Mouse (Mus musculus) thymus, adult 2 months (tissue): ENCODE measurements at regions not wholly inside any gene's neighbourhood (a gene's known extent, or its start where the extent isn't known, plus 50 kb on each side); places are given as distances from the start of the nearest gene placed in this dataset.

ENCODE experiments used
- DNase-seq: peaks from one replicate; pipeline ENCODE4 v3.0.0; 2021
- H3K27ac ChIP-seq: fragments of 200-500 bp; 2 replicates; pipeline ENCODE4 v1.5.1; 2012; ENCODE audit warnings: low read length, control low read depth; ENCODE audit not compliant: control insufficient read depth, insufficient read depth
- H3K27me3 ChIP-seq: fragments of 200-500 bp; 2 replicates; pipeline ENCODE4 v1.6.1; 2012; ENCODE audit warnings: mild to moderate bottlenecking, low read length, moderate library complexity, mixed read lengths; ENCODE audit not compliant: control insufficient read depth, insufficient read depth
- H3K36me3 ChIP-seq: fragments of 200-500 bp; 2 replicates; pipeline ENCODE4 v1.6.1; 2012; ENCODE audit warnings: mild to moderate bottlenecking, low read length, moderate library complexity; ENCODE audit not compliant: control insufficient read depth, insufficient read depth
- H3K4me1 ChIP-seq: fragments of 200-500 bp; replicated peaks from 2 replicates; pipeline ENCODE4 v1.6.1; 2012; ENCODE audit warnings: low read length; ENCODE audit not compliant: control insufficient read depth, insufficient read depth
- H3K4me3 ChIP-seq: fragments of 200-500 bp; 2 replicates; pipeline ENCODE4 v1.5.1; 2012; ENCODE audit warnings: mild to moderate bottlenecking, low read length, control low read depth, moderate library complexity; ENCODE audit not compliant: control insufficient read depth, insufficient read depth
- CTCF ChIP-seq: fragments of 200-500 bp; IDR thresholded peaks from 2 replicates; pipeline ENCODE4 v1.5.1; 2012; ENCODE audit warnings: mild to moderate bottlenecking, control low read depth, low read length, moderate library complexity, borderline replicate concordance; ENCODE audit not compliant: control insufficient read depth, poor library complexity, insufficient read depth; ENCODE audit errors: extremely low read depth
- POLR2A ChIP-seq: fragments of 200-500 bp; IDR thresholded peaks from 2 replicates; pipeline ENCODE4 v1.6.1; 2012; ENCODE audit warnings: mild to moderate bottlenecking, low read length, control low read depth, moderate library complexity; ENCODE audit not compliant: control insufficient read depth, poor library complexity, insufficient read depth; ENCODE audit errors: extremely low read depth
- WGBS: fragments of 180-500 bp; shearing (Covaris S2); methylation state at CpG from one replicate; pipeline ENCODE4 v1.1.7; 2018; 5-methylcytosine and 5-hydroxymethylcytosine counted together

DNA sequence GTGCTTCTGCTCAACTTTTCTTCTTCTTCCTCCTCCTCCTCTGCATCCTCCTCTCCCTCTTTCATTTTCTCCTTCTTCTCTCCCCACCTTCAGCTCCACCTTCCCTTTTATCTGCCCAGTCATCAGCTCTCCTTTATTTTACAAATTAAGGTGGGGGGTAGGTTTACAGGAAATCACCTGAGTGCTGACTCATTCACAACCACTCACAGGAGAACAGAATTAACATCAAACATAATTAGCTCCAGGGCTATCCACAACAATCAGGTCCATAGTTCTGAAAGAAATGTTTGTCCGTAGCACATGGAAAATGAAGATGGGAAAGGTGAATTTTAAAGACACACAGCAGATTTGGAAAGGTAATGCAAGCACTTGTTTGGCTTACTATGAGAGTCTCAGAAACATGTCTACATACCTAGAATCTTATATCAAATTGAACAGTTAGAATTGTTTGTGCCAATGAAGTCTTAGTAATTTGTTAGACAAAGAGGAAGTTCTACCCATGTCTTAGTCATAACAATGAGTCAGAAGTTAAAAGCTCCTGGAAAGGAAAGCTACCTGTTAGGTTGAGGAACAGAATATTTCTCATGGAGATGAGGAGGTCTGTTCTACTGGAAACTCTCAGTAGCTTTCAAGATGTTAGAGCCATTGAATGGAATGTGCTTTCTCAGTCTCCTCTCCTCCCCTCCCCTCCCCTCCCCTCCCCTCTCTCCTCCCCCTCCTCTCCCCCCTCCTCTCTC is 108.8 kb upstream of the Tgfbr2 start:
- WGBS: 88% methylated on average over 1 of the region's 1 CpGs
- no peaks in the 10 kb centered on the region for H3K27me3 ChIP-seq
- no peak overlapping the region for H3K27ac ChIP-seq
- H3K4me3 ChIP-seq: no peak overlapping the region
- H3K4me1 ChIP-seq: no peaks in the 10 kb centered on the region
- DNase-seq: no peak
- H3K36me3 ChIP-seq: no peaks in the 10 kb centered on the region
- TF ChIP-seq POLR2A (no peak), CTCF (no peak)

DNA sequence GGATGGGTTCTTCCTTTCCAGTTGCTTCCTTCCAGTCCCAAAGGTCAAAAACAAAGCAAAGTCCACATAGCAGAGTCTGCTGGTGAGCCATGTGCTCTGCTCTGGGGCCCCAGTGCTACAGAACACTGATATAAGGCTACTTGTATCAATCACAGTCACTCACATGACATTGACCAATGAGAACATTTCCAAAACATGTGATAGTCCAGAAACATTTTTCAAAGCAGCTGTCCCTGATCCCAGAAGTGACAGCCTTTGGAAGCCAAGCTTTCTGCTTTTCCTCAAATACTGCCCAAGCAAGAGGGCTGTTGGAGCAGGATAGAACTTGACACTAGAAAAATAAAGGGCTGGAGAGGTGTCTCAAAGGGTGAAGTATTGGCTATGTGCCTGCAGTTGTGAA is 106.5 kb upstream of the Tgfbr2 start:
- no peak for TF ChIP-seq CTCF
- TF ChIP-seq POLR2A: no peak
- H3K4me3 ChIP-seq: no peak overlapping the region
- no peaks in the 10 kb centered on the region for H3K36me3 ChIP-seq
- no peak for DNase-seq
- H3K27me3 ChIP-seq: no peaks in the 10 kb centered on the region
- H3K27ac ChIP-seq: no peak overlapping the region
- no peaks in the 10 kb centered on the region for H3K4me1 ChIP-seq

DNA sequence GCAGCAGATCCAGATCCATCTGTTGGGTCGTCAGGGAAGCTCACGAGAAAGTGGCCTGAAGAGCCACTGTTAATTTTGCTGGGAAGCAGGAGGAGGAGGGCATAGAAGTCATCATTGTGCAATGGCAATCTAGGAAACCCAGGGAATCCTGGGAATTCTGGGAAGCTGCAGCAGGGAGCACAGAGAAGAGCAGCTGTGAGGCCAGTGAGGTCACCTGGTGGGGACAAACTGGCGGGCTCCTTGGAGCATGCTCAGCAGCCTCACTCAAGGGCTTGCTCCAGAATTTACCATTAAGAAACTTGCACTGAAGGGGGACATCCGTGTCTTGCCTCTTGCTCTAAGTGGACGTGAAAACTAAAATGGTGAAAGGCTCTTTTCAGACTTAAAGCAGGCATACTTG is 105.0 kb upstream of the Tgfbr2 start:
- no peak for DNase-seq
- H3K27ac ChIP-seq: no peak overlapping the region
- WGBS: 94% methylated on average over 5 of the region's 5 CpGs
- H3K36me3 ChIP-seq: no peaks in the 10 kb centered on the region
- H3K4me1 ChIP-seq: no peaks in the 10 kb centered on the region
- H3K27me3 ChIP-seq: no peaks in the 10 kb centered on the region
- TF ChIP-seq CTCF (no peak), POLR2A (no peak)
- no peak overlapping the region for H3K4me3 ChIP-seq

DNA sequence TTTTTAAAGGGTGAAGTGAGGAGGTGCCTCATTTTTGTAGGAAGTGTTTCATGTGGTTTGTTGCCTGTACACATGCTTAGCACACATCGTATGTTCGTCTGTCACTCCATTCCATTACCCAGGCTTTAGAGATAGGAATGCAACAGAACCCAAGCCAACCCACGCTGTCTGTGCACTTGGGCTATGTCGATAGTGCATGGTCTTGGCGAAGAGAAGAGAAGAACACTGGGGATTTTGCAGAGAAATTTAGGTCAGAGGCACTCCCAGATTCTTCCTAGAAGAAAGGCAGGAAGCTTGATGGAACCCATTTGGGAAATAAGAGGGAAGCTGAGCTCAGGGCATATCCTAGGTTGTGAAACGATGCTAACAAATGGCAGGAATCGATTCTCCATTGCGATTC is 103.7 kb upstream of the Tgfbr2 start:
- Histone ChIP-seq H3K4me1 (no peaks in the 10 kb centered on the region), H3K4me3 (no peak overlapping the region), H3K36me3 (no peaks in the 10 kb centered on the region), H3K27ac (no peak overlapping the region), H3K27me3 (no peaks in the 10 kb centered on the region)
- no peak for DNase-seq
- 81% methylated on average over 8 of the region's 8 CpGs for WGBS
- TF ChIP-seq POLR2A: no peak
- TF ChIP-seq CTCF: no peak

DNA sequence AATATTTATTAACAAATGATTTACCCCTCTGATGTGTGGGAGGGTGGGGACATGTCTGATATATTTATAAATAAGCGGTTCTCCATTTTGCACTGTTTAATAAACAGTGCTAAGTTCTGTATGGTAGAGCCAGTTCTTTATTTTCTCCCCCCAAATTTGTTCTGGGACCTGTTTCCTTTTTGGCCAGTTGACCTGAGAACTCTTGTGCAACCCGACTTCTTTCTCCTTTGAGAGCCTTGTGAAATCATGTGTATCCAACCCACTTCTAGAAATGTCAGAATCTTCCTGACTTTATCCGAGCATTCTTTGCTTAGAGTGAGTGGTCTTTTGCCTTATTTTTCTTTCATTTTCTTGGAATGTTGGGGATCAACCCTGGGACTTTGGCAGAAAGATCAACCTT is 102.6 kb upstream of the Tgfbr2 start:
- TF ChIP-seq CTCF: no peak
- TF ChIP-seq POLR2A: no peak
- 85% methylated on average over 3 of the region's 3 CpGs for WGBS

DNA sequence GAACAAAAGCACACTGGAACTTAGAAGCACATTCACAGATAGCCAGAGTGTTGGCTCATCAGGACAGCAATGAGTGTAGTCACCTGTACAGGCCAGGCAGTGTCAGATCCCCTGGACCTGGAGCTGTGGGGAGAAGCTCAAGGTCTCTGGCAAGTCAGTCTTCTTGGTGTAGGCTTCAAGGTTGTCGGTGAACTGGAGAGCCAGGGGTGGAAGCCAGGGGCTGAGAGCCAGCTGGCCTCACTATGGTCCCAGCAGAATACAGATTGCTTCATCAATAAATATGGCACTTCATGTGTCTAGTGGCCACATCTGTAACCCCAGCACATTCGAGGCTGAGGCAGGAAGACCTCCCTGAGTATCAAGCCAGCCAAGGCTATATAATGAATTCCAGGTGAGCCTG is 101.0 kb upstream of the Tgfbr2 start:
- Histone ChIP-seq H3K27me3 (no peaks in the 10 kb centered on the region), H3K36me3 (no peaks in the 10 kb centered on the region), H3K27ac (no peak overlapping the region), H3K4me1 (no peaks in the 10 kb centered on the region), H3K4me3 (no peak overlapping the region)
- WGBS: 90% methylated on average over 2 of the region's 2 CpGs
- DNase-seq: no peak
- TF ChIP-seq CTCF (no peak), POLR2A (no peak)

More for the DNA sequence above, 102.6 kb upstream of the Tgfbr2 start:
- no peak for DNase-seq
- H3K27me3 ChIP-seq: no peaks in the 10 kb centered on the region
- no peak overlapping the region for H3K4me3 ChIP-seq
- H3K27ac ChIP-seq: no peak overlapping the region
- no peaks in the 10 kb centered on the region for H3K36me3 ChIP-seq
- H3K4me1 ChIP-seq: no peaks in the 10 kb centered on the region

DNA sequence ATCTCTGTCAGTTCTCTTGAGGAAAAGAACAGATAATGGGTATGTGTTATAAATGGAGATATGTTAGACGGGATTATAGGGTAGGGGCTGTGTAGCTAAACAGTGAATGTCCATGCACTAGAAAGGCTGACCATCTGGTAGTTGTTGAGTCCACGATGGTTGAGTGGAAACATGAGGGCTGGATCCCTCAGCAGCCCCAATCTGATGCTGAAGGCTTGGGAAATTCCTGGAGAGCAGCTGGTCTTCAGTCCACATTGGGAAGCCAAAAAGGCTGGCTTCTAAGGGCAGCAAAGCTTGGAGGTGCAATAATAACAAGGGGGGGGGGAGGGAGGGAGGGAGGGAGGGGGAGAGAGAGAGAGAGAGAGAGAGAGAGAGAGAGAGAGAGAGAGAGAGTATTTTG is 97.3 kb upstream of the Tgfbr2 start:
- no peak for DNase-seq
- H3K27ac ChIP-seq: no peak overlapping the region
- 99% methylated on average over 2 of the region's 2 CpGs for WGBS
- H3K27me3 ChIP-seq: no peaks in the 10 kb centered on the region
- TF ChIP-seq POLR2A: no peak
- no peak for TF ChIP-seq CTCF
- no peaks in the 10 kb centered on the region for H3K36me3 ChIP-seq
- peaks cover 3% of the 10 kb centered on the region for H3K4me1 ChIP-seq
- H3K4me3 ChIP-seq: no peak overlapping the region
